Mouse (Mus musculus) adrenal gland, postnatal 0 days (tissue): ENCODE measurements around the gene Apob. TPM values are rescaled to one million over a fixed set of nuclear protein-coding genes. Genes with fewer than 3 reads are reported as not detected.

Source experiments
- polyA plus RNA-seq: library from polyadenylated mRNA; unstranded; fragments of >200 nt; fragmentation: Nextera tagmentation; extraction: Ambion mirVana; gene quantifications from 2 replicates; pipeline ENCODE4 v1.2.1, GENCODE M21; 2015

Gene Apob
- 4.3 and 6.9 TPM in 2 replicates for polyA plus RNA-seq

GRCm38 (mm10) chr12:7977466-7978189 lies at the start of gene Apob:
Gene Apob (plus strand): TSS chr12:7977648.

Other genes with a start within 250 kb of the Apob start
- gene Ldah, start 230.5 kb downstream of the Apob start, polyA plus RNA-seq, result 41.4 and 54.7 TPM in 2 replicates